Mouse (Mus musculus): ENCODE results near the gene Vmn1r138. TPM values are rescaled to one million over a fixed set of nuclear protein-coding genes. Genes with fewer than 3 reads are reported as not detected.

Vmn1r138 gene
- not detected in 2 replicates for polyA plus RNA-seq (2015; fragmentation: Nextera tagmentation; extraction: Ambion mirVana)

DNA sequence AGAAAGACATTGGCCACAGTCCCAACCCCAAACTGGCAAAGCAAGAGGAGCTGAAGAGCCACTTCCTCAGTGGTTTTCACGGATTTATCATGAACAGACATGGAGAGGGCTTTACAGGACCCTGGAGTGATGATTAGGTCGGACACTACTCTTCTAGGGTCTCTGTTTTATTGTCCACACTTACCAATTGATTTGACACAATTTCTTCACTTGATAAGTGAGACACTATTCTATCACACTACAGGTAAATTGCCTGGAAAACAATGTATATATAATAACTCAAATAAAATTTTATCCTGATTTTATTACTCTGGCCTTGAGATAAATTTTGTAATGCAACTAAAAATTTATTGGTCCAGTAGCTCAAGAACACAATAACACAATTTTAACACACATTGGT is at the start of gene Vmn1r138:
Gene Vmn1r138, minus strand, starts transcription at position 101 of the 400 bp plus-strand sequence.

DNA sequence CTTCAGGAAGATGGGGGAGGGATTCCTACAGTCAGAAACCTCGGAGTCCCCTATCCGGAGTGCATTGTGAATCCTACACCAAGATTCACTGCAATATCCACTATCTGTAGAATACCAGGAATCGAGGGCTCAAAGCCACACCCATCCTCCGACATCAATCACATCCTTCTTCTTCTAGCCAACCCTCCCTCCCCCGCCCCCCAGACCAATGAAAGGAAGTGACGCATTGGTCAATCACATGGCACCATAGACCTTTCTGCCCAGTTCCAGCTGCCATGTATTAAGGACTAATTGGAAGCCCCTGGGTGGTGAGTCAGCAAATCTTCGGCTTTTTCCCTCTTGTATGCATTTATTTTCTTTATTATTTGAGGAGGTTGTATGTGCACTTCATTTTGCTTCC is 40.1 kb upstream of the Vmn1r138 start, which contains the start of gene Vmn1r139:
Gene Vmn1r139, plus strand, starts transcription at position 301 of the 400 bp plus-strand sequence.

DNA sequence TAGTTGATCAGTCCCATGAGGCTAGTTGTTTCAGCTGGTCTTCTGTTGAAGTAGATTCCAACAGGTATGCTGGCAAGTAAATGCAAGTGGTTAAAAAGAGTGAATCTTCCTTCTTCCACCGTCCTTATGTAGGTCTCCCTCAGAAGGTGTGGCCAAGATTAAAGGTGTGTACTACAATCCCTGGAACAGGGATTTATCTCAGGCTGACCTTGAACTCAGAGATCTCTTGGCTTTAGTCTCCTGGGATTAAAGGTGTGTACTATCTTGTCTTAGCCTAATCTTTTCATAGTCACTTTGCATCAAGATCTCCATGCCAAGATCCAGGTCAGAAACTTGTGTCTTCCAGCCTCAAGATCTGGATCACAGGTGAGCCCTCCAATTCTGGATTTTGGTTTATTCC is 27.5 kb upstream of the Vmn1r138 start, which contains the start of gene Gm6176:
Gene Gm6176, minus strand, starts transcription at position 101 of the 400 bp plus-strand sequence.

DNA sequence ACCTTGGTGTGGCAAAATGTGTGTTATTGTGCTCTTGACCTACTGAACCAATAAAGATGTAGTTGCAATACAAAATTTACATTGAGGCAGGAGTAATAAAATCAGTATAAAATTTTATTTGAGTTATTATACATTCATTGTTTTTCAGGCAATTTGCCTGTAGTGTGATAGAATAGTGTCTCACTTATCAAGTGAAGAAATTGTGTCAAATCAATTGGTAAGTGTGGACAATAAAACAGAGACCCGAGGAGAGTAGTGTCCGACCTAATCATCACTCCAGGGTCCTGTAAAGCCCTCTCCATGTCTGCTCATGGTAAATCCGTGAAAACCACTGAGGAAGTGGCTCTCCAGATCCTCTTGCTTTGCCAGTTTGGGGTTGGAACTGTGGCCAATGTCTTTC is 34.4 kb downstream of the Vmn1r138 start, which contains the start of gene Vmn1r137:
Gene Vmn1r137, plus strand, starts transcription at position 301 of the 400 bp plus-strand sequence.

Other genes with a start within 250 kb of the Vmn1r138 start
- not detected in 2 replicates for gene Gm4177, start 232.2 kb downstream of the Vmn1r138 start, polyA plus RNA-seq (2015; fragmentation: Nextera tagmentation; extraction: Ambion mirVana)
- gene Vmn1r135, start 196.5 kb downstream of the Vmn1r138 start, polyA plus RNA-seq (2015; fragmentation: Nextera tagmentation; extraction: Ambion mirVana), result not detected in 2 replicates
- gene Gm5725, start 184.6 kb downstream of the Vmn1r138 start, polyA plus RNA-seq (2015; fragmentation: Nextera tagmentation; extraction: Ambion mirVana), result not detected in 2 replicates
- gene Gm5891, start 107.6 kb downstream of the Vmn1r138 start, polyA plus RNA-seq (2015; fragmentation: Nextera tagmentation; extraction: Ambion mirVana), result not detected in 2 replicates
- not detected in 2 replicates for gene Vmn1r137, start 34.3 kb downstream of the Vmn1r138 start, polyA plus RNA-seq (2015; fragmentation: Nextera tagmentation; extraction: Ambion mirVana)
- not detected in 2 replicates for gene Gm6176, start 27.4 kb upstream of the Vmn1r138 start, polyA plus RNA-seq (2015; fragmentation: Nextera tagmentation; extraction: Ambion mirVana)
- not detected in 2 replicates for gene Vmn1r139, start 40.2 kb upstream of the Vmn1r138 start, polyA plus RNA-seq (2015; fragmentation: Nextera tagmentation; extraction: Ambion mirVana)
- not detected in 2 replicates for gene Gm16451, start 89.3 kb upstream of the Vmn1r138 start, polyA plus RNA-seq (2015; fragmentation: Nextera tagmentation; extraction: Ambion mirVana)
- not detected in 2 replicates for gene Gm10666, start 105.8 kb upstream of the Vmn1r138 start, polyA plus RNA-seq (2015; fragmentation: Nextera tagmentation; extraction: Ambion mirVana)
- not detected in 2 replicates for gene Vmn1r142, start 135.1 kb upstream of the Vmn1r138 start, polyA plus RNA-seq (2015; fragmentation: Nextera tagmentation; extraction: Ambion mirVana)
- not detected in 2 replicates for gene Vmn1r143, start 160.5 kb upstream of the Vmn1r138 start, polyA plus RNA-seq (2015; fragmentation: Nextera tagmentation; extraction: Ambion mirVana)
- not detected in 2 replicates for gene Gm8653, start 172.4 kb upstream of the Vmn1r138 start, polyA plus RNA-seq (2015; fragmentation: Nextera tagmentation; extraction: Ambion mirVana)
- gene Gm8453, start 200.6 kb upstream of the Vmn1r138 start, polyA plus RNA-seq (2015; fragmentation: Nextera tagmentation; extraction: Ambion mirVana), result not detected in 2 replicates